Mouse (Mus musculus): ENCODE results near the gene Arvcf.
A peak's percentile ranks its signal among the peaks of the same experiment; 100 is the strongest.

Gene Arvcf

DNA sequence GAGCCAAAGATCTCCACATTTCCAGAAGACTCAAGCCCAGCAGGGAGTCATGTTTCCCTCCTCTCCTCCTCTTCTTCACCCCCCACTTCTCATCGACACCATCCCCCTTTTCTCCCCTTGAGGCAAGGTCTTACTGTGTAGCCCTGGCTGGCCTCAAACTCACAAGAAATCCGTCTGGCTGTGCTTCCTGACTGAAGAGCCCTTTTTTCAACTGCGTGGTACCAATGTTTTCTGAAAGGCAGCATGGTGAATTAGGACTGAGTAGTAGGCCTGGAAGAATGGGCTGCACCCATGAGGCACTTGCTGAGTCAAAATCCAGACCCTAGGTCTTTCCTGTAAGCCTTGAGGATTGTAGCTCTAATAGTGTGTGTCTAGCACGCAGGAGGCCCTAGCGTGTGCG lies 42.4 kb downstream of the Arvcf start:
- no peak for DNase-seq

DNA sequence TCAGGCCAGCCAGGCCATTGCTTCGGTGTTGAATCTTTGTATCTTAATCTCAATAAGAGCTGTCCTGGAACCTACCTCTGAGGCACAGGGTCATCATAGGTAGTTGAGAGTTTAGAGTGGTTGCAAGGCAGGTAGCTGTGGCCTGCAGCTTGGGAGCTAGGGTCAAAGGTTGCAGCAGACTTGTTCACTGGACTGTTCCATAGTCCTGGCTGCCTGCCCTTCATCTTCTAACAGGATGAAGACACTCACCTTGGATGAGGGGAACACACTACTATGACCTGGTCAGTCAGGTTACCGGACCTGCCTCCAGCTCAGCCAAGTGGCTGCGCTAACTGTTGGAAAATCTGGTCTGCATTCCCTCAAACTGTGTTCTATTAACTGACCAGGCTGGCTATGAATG lies 43.1 kb downstream of the Arvcf start:
- no peak for DNase-seq

DNA sequence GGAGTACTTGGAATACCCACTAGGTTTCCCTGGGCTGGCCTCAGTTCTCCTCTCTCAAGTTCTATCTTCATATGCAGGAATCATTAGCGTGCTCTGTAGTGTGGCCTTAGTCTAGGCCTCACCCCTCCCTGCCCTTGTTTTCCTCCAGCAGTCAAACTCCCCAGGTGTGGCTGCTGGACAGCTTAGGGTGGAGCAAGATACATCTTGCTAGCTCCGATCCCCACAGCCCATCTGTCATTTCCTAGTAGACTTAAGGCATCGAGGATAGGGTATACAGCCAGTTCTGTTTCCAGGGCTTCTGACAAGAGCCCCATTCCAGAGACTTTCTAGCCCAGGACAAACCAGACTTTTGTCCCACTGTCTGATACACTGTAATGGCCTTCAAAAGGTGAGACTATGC lies 43.7 kb downstream of the Arvcf start:
- no peak for DNase-seq

DNA sequence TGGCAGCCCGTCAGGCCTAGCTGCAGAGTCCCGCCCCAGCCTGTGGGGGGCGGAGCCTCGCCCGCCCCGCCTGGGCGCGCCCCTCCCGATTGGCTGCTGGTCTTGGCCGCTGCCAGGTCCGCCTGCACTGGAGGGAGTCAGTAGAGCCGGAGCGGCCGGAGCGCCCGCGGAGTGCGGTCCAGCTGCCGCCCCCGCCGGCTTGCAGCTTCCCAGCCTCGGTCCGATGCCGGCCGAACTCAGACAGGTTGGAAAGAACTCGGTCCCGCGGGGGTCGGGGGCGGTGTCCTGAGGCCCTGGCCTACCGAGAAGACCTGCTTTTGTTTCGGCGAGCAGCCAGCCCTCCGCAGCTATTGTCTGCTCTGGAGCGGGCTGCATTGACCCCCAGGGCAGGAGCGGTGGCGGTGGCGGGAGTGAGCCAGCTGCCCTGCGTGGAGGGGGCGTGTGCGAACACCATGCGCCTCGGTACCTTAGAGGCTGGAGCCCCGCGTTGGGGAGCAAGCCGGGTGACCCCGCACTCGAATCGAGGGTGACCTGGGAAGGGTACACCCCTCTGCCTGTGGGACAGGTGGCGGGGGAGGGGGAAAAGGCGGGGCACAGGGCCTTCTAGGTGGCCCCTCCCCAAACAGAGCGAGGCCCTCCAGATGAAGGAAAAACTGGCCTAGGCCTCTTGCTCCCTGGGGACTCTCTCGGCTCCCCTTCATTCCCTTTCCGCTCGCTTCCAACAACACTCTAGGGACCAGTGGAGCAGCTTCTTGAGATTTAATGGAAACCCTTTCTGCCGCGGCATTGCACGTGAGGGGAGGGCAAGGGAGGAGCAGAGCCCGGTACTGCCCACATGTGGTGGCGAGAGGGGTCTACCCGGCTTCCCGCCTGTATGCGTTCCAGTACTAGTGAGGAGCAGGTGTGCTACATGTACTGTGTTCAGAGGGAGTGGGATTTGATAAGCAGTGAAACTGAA lies 44.8 kb downstream of the Arvcf start:
- peak; percentile 85 to 87 for DNase-seq

DNA sequence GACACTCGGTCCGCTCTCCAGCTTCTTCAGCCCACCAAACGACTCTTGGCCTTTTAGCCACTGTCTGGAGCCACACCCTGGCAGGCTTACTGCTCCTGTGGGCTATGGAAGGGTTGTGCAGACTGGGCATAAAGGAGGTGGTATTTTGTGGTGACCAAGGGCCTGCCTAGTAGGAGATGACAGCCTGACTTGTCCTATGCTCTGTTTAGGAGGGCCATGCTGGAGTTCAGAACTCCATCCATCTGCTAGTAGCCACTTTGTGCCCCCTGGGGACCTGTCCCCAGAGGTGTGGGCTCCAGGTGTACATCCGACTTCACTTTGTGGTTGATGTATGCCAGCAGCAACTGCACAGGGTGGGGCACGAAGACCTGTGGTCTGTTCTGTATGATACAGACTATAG lies 45.6 kb downstream of the Arvcf start:
- no peak for DNase-seq

DNA sequence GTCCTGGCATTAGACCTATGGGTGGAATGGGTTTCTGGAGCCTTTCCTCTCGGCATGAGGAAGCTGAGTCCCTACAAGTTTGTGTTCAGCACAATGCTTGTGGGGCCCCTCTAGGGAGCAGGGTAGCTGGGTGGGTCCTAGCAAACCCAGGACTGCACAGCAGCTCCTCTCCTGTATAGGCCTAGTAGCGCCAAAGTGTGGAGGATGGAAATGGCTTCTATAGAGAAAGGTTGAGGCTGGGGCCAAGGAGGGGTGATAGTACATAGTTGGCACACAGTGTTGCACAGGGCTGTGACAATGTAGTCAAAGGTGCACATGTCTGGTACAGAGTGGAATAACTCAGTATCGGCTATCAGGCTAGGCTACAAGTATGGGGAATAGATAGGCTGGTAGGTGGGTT lies 46.1 kb downstream of the Arvcf start:
- DNase-seq, result no peak

DNA sequence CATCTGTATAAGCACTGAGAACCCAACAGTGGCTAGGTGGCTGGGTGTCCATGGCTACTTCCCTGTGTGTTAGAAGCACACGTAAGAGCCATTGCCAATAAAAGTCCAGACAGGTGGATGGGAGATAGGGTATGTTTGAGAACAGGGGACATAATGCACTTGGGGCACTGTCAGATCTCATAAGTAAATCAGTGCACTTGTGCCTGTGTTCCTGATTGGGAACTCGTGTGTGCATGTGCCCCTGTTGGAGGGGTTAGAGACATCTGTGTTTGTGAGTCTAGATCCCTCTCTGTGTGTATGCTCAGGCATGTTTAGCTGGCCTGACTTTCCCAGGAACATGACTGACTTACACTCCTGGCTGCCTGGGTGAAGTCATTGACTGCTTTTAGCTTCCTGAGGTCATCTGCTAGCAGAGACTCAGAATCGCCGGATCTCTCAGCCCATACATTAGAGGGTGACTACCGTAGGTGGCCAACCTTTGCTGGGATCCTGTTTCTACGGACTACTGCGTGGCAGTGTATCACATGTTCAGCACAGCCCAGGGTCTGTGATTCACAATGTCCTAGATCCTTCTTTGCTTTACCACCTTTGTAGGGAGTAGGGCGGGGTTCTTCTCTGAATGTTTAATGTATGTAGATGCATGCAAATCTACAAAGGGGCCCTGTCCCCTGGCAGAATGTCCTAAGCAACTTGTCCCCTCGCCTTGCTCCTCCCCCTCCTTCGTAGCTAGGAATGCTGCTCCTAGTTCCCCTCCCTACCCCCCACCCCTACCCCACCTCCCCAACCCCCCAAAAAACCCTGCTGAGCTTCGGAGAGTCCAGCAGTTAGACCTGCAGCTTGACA lies 47.0 kb downstream of the Arvcf start:
- no peak for DNase-seq

DNA sequence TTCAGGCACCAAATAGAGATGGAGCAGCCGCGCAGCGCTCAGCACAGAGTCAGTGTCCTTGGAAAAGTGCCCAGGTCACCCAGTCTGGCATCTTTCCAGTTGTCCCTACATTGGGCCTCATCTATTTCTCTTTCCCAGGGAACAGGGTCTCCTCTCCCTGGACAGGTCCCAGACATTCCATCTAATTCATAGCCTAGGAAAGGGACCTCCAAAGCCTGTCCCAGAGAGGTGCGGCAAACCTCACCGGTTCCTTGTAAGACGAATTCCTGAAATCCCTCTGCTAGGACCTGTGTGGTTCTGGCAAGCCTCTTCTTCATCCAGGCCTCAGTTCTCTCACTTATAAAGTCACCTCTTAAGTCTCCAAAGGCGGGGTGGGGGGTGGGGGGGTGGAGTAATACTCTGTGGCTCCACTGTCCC lies 47.6 kb downstream of the Arvcf start:
- no peak for DNase-seq

DNA sequence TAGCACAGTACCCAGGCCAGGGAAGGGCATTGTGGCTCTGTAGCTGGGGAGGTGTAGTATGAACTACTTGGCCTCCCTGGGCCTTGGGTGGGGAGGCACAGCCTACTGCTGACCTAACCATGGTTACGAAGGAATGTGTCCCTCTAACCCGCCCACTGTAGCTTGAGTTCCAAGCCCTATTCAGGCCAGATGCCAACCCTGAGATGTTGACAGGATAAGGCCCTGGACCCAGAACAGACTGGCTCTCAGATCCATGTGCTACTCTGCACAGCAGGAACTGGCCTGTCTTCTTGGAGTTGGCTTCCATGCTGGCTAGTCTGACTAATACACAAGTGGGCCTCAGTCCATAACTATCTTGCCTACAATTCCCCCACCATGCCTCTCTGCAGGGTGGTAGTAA lies 48.2 kb downstream of the Arvcf start:
- DNase-seq, result no peak

DNA sequence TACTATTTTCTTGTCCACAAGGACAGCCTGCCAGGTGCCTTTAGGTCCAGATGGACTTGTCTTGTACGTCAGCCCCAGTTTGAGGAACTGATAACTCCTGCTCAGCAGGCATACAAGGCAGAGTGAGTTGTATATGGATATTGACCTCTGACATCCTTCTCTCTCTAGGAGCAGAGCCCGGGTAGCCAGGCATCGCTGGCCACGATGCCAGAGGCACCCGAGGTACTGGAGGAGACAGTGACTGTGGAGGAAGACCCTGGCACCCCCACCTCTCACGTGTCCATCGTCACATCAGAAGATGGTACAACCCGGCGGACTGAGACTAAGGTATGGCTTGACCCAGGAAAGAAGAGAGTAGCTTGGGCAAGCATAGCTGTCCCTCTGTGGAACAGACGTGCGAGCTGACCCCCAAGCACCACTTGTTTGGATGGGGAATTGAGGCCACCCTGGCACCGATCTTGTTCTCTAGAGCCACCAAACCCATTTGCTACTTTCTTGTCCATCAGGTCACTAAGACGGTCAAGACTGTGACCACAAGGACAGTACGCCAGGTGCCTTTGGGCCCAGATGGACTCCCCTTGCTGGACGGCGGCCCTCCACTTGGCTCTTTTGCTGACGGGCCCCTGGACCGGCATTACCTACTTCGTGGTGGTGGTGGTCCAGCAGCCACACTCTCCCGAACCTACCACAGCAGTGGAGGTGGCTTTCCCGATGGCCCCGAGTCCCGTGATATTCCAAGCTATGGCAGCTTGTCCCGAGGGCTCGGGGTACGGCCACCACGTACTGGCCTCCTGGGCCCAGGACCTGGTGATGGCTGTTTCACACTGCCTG lies 49.0 kb downstream of the Arvcf start:
- no peak for DNase-seq

DNA sequence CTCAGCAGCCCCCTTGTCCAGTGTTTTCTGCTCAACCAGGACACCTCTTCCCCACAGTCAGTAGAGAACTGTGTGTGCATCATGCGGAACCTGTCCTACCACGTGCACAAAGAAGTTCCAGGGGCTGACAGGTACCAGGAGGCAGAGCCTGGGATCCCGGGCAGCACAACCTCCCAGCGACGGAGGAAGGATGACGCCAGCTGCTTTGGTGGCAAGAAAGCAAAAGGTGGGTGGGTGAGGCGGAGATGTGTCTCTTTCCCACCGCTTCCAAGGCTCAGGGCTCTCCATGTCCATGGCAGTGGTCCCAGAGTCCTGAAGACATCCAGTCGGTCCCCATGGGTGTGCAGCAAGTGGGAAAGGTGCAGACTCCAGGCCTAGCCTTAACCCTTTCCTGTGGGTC lies 52.0 kb downstream of the Arvcf start:
- DNase-seq, result no peak

DNA sequence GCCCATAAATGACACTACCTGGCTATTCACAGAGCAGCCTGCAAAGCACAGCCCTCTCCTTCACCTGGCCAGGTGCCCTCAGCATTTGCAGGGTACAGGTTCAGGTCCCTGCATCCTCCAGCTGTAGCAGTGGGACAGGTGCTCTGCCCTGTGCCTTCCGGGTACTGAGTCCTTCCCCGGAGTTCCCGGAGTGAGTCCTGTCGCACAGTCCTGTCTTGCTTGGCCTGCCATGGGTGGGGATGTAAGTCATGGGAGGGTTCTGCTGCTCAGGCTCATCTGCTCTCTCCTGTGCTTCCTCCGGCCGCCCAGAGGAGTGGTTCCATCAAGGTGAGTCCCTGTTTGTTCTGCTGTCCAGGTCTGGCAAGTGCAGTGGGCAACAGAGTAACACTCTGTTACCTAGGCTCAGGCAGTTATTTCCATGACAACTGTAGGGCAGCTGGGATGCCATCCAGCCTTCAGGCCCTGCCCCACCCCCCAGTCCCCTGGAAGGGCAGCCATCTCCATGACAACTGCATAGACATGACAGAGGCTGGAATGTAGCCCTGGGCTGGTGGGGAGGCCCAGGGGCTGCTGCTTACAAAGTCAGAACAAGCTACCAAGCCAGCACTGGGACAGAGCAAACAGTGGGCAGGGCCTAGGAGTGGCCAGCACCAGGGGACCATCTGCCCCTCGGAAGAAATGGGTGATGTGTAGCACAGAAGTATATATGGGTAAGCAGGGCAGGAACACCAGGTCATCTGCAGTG lies 52.7 kb downstream of the Arvcf start:
- no peak for DNase-seq

DNA sequence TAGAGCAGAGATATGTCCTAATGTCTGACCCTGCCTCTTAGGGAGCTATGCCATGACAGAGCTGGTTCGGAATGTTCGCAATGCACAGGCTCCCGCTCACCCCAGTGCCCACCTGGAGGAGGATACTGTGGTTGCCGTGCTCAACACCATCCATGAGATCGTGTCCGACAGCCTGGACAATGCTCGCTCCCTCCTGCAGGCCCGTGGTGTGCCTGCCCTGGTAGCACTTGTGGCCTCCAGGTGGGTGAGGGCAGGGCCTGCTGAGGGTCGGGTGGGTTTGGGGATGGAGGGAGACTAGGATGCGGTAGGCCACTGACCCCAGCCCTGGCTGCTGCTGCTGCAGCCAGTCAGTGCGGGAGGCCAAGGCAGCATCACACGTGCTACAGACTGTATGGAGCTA lies 55.3 kb downstream of the Arvcf start:
- no peak for DNase-seq

DNA sequence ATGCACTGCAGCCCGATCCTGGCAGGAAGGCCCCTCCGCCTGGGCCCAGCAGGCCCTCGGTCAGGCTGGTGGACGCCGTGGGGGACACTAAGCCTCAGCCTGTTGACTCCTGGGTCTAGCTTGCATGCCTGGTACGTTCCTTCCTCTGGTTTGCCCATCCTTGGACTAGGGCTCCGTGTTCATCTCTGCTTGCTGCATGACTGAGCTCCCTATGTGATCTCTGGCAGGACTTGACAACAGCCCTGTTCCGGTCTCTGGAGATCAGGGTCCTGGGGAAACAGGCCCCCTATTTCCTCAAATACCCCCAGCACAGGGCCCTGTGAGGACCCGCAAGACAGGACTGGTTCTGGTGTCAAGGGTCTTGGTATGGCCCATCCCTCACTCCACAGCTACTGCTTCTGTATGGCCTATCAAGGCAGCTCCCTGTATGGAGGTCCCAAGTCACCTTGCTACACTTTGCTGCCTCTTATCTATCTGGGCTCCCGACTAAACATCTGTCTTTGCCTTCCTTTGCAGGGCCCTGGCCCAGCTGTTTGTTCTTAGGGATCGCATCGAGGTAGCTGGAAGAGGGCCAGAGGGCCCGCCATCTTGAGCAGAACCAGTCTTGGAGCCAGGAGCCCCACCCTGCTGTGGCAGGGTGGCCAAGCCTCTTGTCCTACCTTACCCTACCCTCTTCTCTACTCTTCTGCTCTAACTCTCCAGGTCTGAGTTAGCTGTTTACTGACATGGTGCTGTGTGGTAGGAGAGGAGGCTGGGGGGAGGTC lies 57.3 kb downstream of the Arvcf start:
- DNase-seq, result no peak

DNA sequence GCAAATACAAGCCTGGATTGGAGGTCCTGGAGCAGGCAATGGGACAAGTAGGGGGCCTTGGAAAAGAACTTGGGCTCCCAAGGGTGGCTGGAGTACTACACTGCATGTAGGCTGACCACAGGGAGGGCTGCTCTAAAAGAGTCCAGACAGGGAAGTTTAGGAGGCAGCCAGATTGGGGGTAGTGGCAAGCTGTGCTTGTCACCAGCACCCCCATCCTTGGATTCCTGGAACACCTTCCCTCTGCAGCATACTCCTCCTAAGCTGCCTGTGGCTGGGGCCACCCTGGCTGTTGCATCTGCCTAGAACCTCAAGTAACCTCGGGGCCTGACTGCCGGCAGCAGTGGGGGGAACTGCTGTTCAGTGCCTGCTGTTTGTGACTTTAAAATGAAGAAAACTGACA lies 57.9 kb downstream of the Arvcf start:
- no peak for DNase-seq

DNA sequence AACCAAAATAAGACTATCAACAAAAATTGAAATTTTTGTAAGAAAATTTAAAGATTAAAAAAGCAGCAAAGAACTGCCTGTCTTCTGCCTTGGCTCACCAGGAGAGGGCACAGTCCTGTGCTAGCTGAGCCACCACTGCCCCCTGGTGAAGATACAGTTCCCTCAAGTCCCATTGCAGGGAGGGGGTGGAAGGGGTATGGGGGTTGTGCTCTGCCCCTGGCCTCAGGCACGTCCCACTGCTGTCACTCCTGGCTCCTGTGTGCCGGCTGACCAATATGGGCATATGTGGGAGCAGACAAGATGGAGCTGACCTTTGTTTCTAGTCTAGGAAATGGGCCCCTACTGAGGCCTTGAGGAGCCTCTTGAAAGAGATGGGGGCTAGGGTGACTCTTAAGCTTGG lies 58.3 kb downstream of the Arvcf start:
- DNase-seq, result peak; percentile 50 to 52

DNA sequence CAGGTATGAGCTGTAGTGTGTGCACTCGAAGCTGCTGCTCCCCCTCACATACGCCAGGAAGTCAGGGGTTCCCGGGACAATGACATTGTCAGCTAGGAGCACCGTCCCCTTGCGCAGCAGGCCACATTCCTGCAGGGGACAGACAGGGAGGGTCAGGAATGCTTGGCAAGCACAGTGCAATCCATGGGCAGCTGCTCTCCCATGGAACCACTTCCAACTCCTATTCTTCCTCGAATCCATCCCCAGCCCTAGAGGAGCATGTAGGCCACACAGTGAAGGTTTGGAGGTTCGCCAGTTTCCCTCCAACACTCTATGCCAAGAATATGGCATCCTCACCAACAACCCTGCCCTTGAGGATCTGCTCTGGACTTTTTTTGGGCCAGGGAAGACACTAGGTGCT lies 59.9 kb downstream of the Arvcf start:
- DNase-seq, result no peak

DNA sequence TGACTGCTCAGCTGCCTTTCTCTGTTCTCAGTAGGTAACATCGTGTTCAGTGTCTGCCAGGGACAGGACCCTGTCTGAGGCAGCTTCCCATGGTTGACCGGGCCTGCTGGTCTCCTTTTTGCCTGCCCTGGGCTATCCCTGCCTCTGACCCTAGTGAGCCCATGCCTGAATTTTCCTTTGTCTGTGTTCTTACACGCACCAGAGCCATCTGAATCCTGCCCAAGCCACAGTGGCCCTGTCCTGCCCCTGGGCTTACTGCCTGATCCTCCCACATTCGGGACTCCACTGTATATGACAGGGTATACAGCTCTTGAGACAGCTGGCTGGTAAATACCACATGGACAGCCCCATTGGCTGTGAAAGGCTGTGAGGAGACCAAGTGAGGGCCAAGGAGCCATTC lies 61.8 kb downstream of the Arvcf start:
- DNase-seq, result no peak

DNA sequence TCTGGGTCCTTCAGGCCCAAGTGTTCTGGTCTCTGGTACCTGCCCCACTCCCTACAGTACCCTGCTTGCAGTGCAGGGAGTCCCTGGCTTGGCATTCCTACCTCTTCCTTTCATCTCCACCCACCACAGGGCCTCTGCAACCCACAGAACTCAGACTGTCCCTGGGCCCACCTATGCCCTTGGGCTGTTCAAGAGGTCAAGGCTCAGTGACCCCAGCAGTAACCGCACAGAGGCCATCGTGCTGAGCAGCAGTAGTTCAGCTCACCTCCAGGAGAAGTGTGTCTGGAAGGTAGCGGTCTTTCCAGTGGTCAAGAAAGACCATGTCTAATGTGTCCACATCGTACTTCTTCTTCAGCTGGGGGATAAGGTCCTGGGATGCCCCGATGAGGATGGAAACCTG lies 62.4 kb downstream of the Arvcf start:
- no peak for DNase-seq

DNA sequence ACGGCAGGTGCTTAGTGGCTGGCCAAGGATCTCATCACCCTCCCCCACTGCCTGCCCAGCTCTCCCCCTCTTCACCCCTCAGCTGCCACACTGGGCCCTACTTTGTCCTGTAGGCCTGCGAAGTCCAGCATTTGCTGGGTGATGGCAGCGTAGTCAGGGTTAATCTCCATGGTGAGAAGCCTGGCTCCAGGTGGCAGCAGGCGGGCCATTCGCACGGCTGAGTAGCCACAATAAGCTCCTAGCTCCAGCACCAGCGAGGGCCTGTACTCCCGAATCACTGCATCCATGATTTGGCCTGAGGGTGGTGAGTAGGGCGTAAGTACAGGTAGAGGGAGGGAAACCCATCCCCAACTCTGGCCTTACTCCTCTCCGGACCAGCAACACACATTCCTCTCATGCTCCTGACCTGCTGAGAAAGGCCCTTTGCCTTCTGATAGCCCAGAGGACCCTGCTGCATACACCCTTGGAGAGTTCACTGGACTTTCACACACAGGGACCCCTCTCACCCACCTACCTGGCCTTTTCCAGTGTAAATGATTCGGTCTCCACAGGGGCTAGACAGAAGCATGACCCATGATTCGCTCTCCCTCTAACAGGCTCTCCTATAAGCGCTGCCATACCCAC lies 63.2 kb downstream of the Arvcf start:
- no peak for DNase-seq
